Mouse (Mus musculus) embryonic facial prominence, embryonic 10.5 days (tissue): ENCODE measurements around the gene Gm49320. TPM values are rescaled to one million over a fixed set of nuclear protein-coding genes. Genes with fewer than 3 reads are reported as not detected.
A peak's percentile ranks its signal among the peaks of the same experiment; 100 is the strongest.

Experiments
- DNase-seq: peaks from one replicate; pipeline ENCODE4 v3.0.0-alpha.2; 2017; ENCODE audit warnings: low spot score
- H3K27ac ChIP-seq: fragments of 300-500 bp; sonication (generic); replicated peaks from 2 replicates; pipeline ENCODE4 v1.5.1; 2016; ENCODE audit warnings: mild to moderate bottlenecking
- H3K27me3 ChIP-seq: fragments of 300-500 bp; sonication (generic); replicated peaks from 2 replicates; pipeline ENCODE4 v1.6.1; 2016; ENCODE audit warnings: low read depth, mild to moderate bottlenecking; ENCODE audit not compliant: poor library complexity, severe bottlenecking
- H3K36me3 ChIP-seq: fragments of 300-500 bp; sonication (generic); replicated peaks from 2 replicates; pipeline ENCODE4 v1.6.1; 2016; ENCODE audit warnings: mild to moderate bottlenecking, moderate library complexity
- H3K4me1 ChIP-seq: fragments of 300-500 bp; sonication (generic); 2 replicates; pipeline ENCODE4 v1.6.1; 2016
- H3K4me3 ChIP-seq: fragments of 300-500 bp; sonication (generic); 2 replicates; pipeline ENCODE4 v1.5.1; 2016; ENCODE audit warnings: mild to moderate bottlenecking, moderate library complexity
- H3K9me3 ChIP-seq: fragments of 300-500 bp; sonication (generic); 2 replicates; pipeline ENCODE4 v1.6.1; 2016; ENCODE audit warnings: mild to moderate bottlenecking
- WGBS: fragments of 180-500 bp; shearing (Covaris S2); methylation state at CpG from one replicate; pipeline ENCODE4 v1.1.7; 2016; 5-methylcytosine and 5-hydroxymethylcytosine counted together
- polyA plus RNA-seq: library from polyadenylated mRNA; unstranded; fragments of >200 nt; fragmentation: Nextera tagmentation; extraction: Ambion mirVana; gene quantifications from 2 replicates; pipeline ENCODE4 v1.2.1, GENCODE M21; 2016

Gm49320 gene
- polyA plus RNA-seq, 1 experiment from 2014 or later = 0.85 TPM

- peaks cover 8% of the 10 kb centered on the region for H3K4me1 ChIP-seq
- H3K27me3 ChIP-seq = no peaks in the 10 kb centered on the region
- H3K27ac ChIP-seq = peak overlapping the region; percentile 89
- peaks cover 31% of the 10 kb centered on the region for H3K36me3 ChIP-seq
- no peaks in the 10 kb centered on the region for H3K9me3 ChIP-seq
- no peak for DNase-seq
- 29% methylated on average over 9 of the region's 9 CpGs for WGBS
- H3K4me3 ChIP-seq = peak overlapping the region; percentile 88
These were observed 37.4 kb downstream of the Gm49320 start for GRCm38 (mm10) chr8:4276111-4276465.

DNA sequence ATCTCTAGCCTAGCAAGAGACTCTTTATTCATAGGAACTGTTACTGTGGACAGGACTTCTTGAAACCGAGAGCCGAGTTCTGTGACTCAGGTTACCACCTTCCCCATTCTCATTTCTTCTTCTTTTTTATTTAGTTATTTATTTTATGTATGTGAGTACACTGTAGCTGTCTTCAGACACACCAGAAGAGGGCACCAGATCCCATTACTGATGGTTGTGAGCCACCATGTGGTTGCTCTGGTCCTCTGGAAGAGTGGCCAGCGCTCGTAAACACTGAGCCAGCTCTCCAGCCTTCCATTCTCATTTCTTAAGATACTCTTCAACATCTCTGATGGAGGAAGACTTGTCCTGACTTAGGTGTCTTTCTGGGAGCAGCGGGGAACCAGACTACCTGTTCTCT is 54.1 kb downstream of the Gm49320 start:
- 92% methylated on average over 5 of the region's 5 CpGs for WGBS
- Histone ChIP-seq H3K27me3 (no peaks in the 10 kb centered on the region), H3K4me1 (no peaks in the 10 kb centered on the region), H3K36me3 (peaks cover 100% of the 10 kb centered on the region), H3K27ac (no peak overlapping the region), H3K4me3 (no peak overlapping the region), H3K9me3 (no peaks in the 10 kb centered on the region)
- no peak for DNase-seq

GRCm38 (mm10) chr8:4297822-4298221 is 59.2 kb downstream of the Gm49320 start:
- DNase-seq = no peak
- Histone ChIP-seq H3K9me3 (no peaks in the 10 kb centered on the region), H3K27me3 (no peaks in the 10 kb centered on the region), H3K4me1 (no peaks in the 10 kb centered on the region), H3K36me3 (peaks cover 100% of the 10 kb centered on the region), H3K27ac (no peak overlapping the region), H3K4me3 (no peak overlapping the region)
- 95% methylated on average over 4 of the region's 4 CpGs for WGBS

Other genes starting within 250 kb of the Gm49320 start
- gene Cd209f, start 133.0 kb upstream of the Gm49320 start, polyA plus RNA-seq = not detected in 2 replicates
- not detected in 2 replicates for gene Cd209g, start 104.8 kb upstream of the Gm49320 start, polyA plus RNA-seq
- 23.3 and 25.9 TPM in 2 replicates for gene Evi5l, start 72.3 kb upstream of the Gm49320 start, polyA plus RNA-seq
- gene Prr36, start 21.4 kb upstream of the Gm49320 start, polyA plus RNA-seq = 5.7 and 7.2 TPM in 2 replicates
- gene Lrrc8e, start 12.0 kb upstream of the Gm49320 start, polyA plus RNA-seq = 0.49 and 0.56 TPM in 2 replicates
- gene Map2k7, start 125 bp upstream of the Gm49320 start, polyA plus RNA-seq = 31.0 and 32.8 TPM in 2 replicates
- gene Tgfbr3l, start 9.3 kb downstream of the Gm49320 start, polyA plus RNA-seq = 4.4 and 5.2 TPM in 2 replicates
- 62.3 and 64.6 TPM in 2 replicates for gene Snapc2, start 14.2 kb downstream of the Gm49320 start, polyA plus RNA-seq
- 121 and 134 TPM in 2 replicates for gene Ctxn1, start 20.4 kb downstream of the Gm49320 start, polyA plus RNA-seq
- 64.7 and 73.3 TPM in 2 replicates for gene Timm44, start 37.0 kb downstream of the Gm49320 start, polyA plus RNA-seq
- gene Ccl25, start 86.3 kb downstream of the Gm49320 start, polyA plus RNA-seq = 24.4 and 25.4 TPM in 2 replicates
- 362 and 373 TPM in 2 replicates for gene Elavl1, start 86.5 kb downstream of the Gm49320 start, polyA plus RNA-seq